Mouse (Mus musculus): ENCODE results near the gene Gm28827.
"Not testable (repeated sequence)": the region's sequence is repeated elsewhere in the genome, so short reads cannot be mapped to it uniquely, and the experiment has no call there.

The Gm28827 gene

DNA sequence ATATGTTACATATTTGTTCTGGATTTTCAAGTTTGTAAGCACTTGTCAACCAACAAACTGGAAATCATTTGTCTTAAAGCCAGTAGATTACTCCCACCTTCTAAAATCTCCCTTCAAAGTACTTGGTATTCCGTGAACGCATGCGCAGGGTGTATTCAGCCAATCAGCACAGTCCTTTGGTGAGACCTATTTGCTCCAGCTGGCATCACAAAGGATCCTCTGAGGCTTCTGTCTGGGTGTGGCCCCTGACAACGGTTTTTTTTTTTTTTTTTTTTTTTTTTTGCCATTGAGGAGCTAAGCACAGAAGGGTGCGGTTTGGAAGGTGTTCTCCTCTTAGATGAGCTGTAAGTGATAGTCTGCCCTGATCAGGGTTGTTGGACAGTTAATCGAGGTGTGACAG is at the start of gene Gm28827:
Gene Gm28827 (plus strand): TSS at position 301 of the 400 bp plus-strand sequence.
- not testable (repeated sequence) for DNase-seq
